Mouse (Mus musculus) heart, postnatal 0 days (tissue): ENCODE measurements around the gene Lsp1. TPM values are rescaled to one million over a fixed set of nuclear protein-coding genes. Genes with fewer than 3 reads are reported as not detected.

ENCODE experiments used
- ATAC-seq: fragments of 200-750 bp; cut with Nextera tagmentation; 2 replicates; pipeline ENCODE4 v1.8.0; 2017; ENCODE audit warnings: low read depth, moderate number of reproducible peaks, moderate library complexity; ENCODE audit not compliant: insufficient read depth
- DNase-seq: peaks from one replicate; pipeline ENCODE4 v3.0.0-alpha.2; 2016; ENCODE audit warnings: low spot score
- H3K27ac ChIP-seq: fragments of 300-500 bp; sonication (generic); 2 replicates; pipeline ENCODE4 v1.5.1; 2014; ENCODE audit warnings: low read depth, mild to moderate bottlenecking
- H3K27me3 ChIP-seq: fragments of 300-500 bp; sonication (generic); 2 replicates; pipeline ENCODE4 v1.6.1; 2014; ENCODE audit warnings: low read length, mixed read lengths; ENCODE audit not compliant: control insufficient read depth, insufficient read depth
- H3K36me3 ChIP-seq: fragments of 300-500 bp; sonication (generic); replicated peaks from 2 replicates; pipeline ENCODE4 v1.6.1; 2014; ENCODE audit warnings: low read length, mixed read lengths; ENCODE audit not compliant: control insufficient read depth, insufficient read depth
- H3K4me1 ChIP-seq: fragments of 300-500 bp; sonication (generic); 2 replicates; pipeline ENCODE4 v1.6.1; 2014; ENCODE audit warnings: antibody characterized with exemption; ENCODE audit not compliant: control insufficient read depth, insufficient read depth
- H3K4me2 ChIP-seq: fragments of 300-500 bp; sonication (generic); 2 replicates; pipeline ENCODE4 v1.6.1; 2014; ENCODE audit warnings: low read depth, mild to moderate bottlenecking, low read length, moderate library complexity
- H3K4me3 ChIP-seq: fragments of 300-500 bp; sonication (generic); 2 replicates; pipeline ENCODE4 v1.5.1; 2014; ENCODE audit warnings: low read depth, low read length
- H3K9ac ChIP-seq: fragments of 300-500 bp; sonication (generic); replicated peaks from 2 replicates; pipeline ENCODE4 v1.6.1; 2014; ENCODE audit warnings: low read depth, low read length, mixed read lengths
- H3K9me3 ChIP-seq: fragments of 300-500 bp; sonication (generic); replicated peaks from 2 replicates; pipeline ENCODE4 v1.6.1; 2016; ENCODE audit warnings: low read length; ENCODE audit not compliant: control insufficient read depth
- CTCF ChIP-seq: IDR thresholded peaks from 2 replicates; pipeline ENCODE4 v1.5.1; 2016; ENCODE audit warnings: antibody characterized with exemption, control low read depth, low read depth
- EP300 ChIP-seq: IDR thresholded peaks from 2 replicates; pipeline ENCODE4 v1.6.1; 2016; ENCODE audit warnings: antibody characterized with exemption, low read depth
- WGBS: fragments of 180-500 bp; shearing (Covaris S2); extraction: QIAGEN DNeasy Blood & Tissue Kit; methylation state at CpG from one replicate; pipeline ENCODE4 v1.1.7; 2014; 5-methylcytosine and 5-hydroxymethylcytosine counted together
- polyA plus RNA-seq: library from polyadenylated mRNA; unstranded; fragments of >200 nt; fragmentation: Nextera tagmentation; extraction: Ambion mirVana; gene quantifications from 2 replicates; pipeline ENCODE4 v1.2.1, GENCODE M21; 2015
- total RNA-seq: library from RNA; depleted of rRNA; stranded (reverse); fragments of >200 nt; gene quantifications from 2 replicates; pipeline ENCODE4 v1.2.3, GENCODE M21; 2014; ENCODE audit warnings: low replicate concordance

The Lsp1 gene
- total and polyA plus RNA-seq, 2 experiments from 2014 or later: 53.1 to 84.4 TPM

- Histone ChIP-seq H3K9me3 (no peaks in the 10 kb centered on the region), H3K4me1 (peaks cover 12% of the 10 kb centered on the region), H3K27ac (no peak overlapping the region), H3K9ac (no peak overlapping the region), H3K36me3 (no peaks in the 10 kb centered on the region), H3K4me2 (no peak overlapping the region), H3K4me3 (no peak overlapping the region), H3K27me3 (no peaks in the 10 kb centered on the region)
- ATAC-seq (no peak), DNase-seq (no peak)
- TF ChIP-seq CTCF (no peak), EP300 (no peak)
- 85% methylated on average over 14 of the region's 14 CpGs for WGBS
These were observed 20.6 kb upstream of the Lsp1 start for GRCm38 (mm10) chr7:142439966-142440365.

GRCm38 (mm10) chr7:142440657-142441114, 19.9 kb upstream of the Lsp1 start:
- 45% methylated on average over 5 of the region's 5 CpGs for WGBS
- peak; percentile 80 for ATAC-seq
- DNase-seq: peak; percentile 85
- H3K9ac ChIP-seq: no peak overlapping the region
- no peaks in the 10 kb centered on the region for H3K36me3 ChIP-seq
- H3K4me2 ChIP-seq: no peak overlapping the region
- H3K4me1 ChIP-seq: peaks cover 12% of the 10 kb centered on the region
- no peaks in the 10 kb centered on the region for H3K27me3 ChIP-seq
- H3K27ac ChIP-seq: peak overlapping the region; percentile 1; the same call in 1 of the 2 replicates
- peak; percentile 90 for TF ChIP-seq CTCF
- TF ChIP-seq EP300: no peak
- no peak overlapping the region for H3K4me3 ChIP-seq
- H3K9me3 ChIP-seq: no peaks in the 10 kb centered on the region

- Histone ChIP-seq H3K4me3 (no peak within 1 kb of the TSS), H3K4me1 (peaks cover 12% of the 10 kb centered on the region), H3K27ac (peak within 1 kb of the TSS; percentile 16; the same call in 1 of the 2 replicates), H3K36me3 (no peaks in the 10 kb centered on the region), H3K27me3 (no peaks in the 10 kb centered on the region), H3K9me3 (no peaks in the 10 kb centered on the region), H3K4me2 (peak within 1 kb of the TSS; percentile 7; the same call in 1 of the 2 replicates), H3K9ac (peak within 1 kb of the TSS; percentile 17; the same call in 1 of the 2 replicates)
- ATAC-seq (no peak), DNase-seq (no peak)
- WGBS: 74% methylated on average over 9 of the region's 9 CpGs
- TF ChIP-seq CTCF (no peak), EP300 (no peak)
These were observed 19.0 kb upstream of the Lsp1 start, which contains the start of gene Tnni2 for GRCm38 (mm10) chr7:142441585-142441984. TSS of gene Tnni2 (plus strand) at chr7:142441808.

- no peak for ATAC-seq
- peak overlapping the region; percentile 17; the same call in 1 of the 2 replicates for H3K9ac ChIP-seq
These were observed 18.3 kb upstream of the Lsp1 start for GRCm38 (mm10) chr7:142442081-142442907.

GRCm38 (mm10) chr7:142442908-142443420, 17.6 kb upstream of the Lsp1 start:
- no peak for TF ChIP-seq CTCF
- no peak for TF ChIP-seq EP300
- WGBS: 93% methylated on average over 7 of the region's 7 CpGs
- Histone ChIP-seq H3K4me2 (no peak overlapping the region), H3K9me3 (no peaks in the 10 kb centered on the region), H3K4me1 (peaks cover 12% of the 10 kb centered on the region), H3K36me3 (no peaks in the 10 kb centered on the region), H3K4me3 (no peak overlapping the region), H3K9ac (no peak overlapping the region), H3K27ac (0 out of 2 replicates have a peak overlapping the region, but pooled peaks have one; percentile 16), H3K27me3 (no peaks in the 10 kb centered on the region)
- DNase-seq (no peak), ATAC-seq (no peak)

More at GRCm38 (mm10) chr7:142442081-142442907, 18.3 kb upstream of the Lsp1 start:
- Histone ChIP-seq H3K4me1 (peaks cover 12% of the 10 kb centered on the region), H3K9me3 (no peaks in the 10 kb centered on the region), H3K4me2 (peak overlapping the region; percentile 7; the same call in 1 of the 2 replicates), H3K4me3 (no peak overlapping the region), H3K36me3 (no peaks in the 10 kb centered on the region), H3K27ac (peak overlapping the region; percentile 16; the same call in 1 of the 2 replicates), H3K27me3 (no peaks in the 10 kb centered on the region)
- no peak for TF ChIP-seq EP300
- DNase-seq: no peak
- WGBS: 56% methylated on average over 9 of the region's 9 CpGs
